Mouse (Mus musculus) neural tube, embryonic 11.5 days (tissue): Measurements from ENCODE around the gene Smn1. TPM values are rescaled to one million over a fixed set of nuclear protein-coding genes. Genes with fewer than 3 reads are reported as not detected.

ENCODE experiments used
- ATAC-seq: fragments of 200-750 bp; cut with Nextera tagmentation; 2 replicates; pipeline ENCODE4 v1.8.0; 2017; ENCODE audit warnings: moderate number of reproducible peaks, mild to moderate bottlenecking, moderate TSS enrichment, moderate library complexity; ENCODE audit not compliant: insufficient read depth, low FRiP score, low TSS enrichment
- DNase-seq: peaks from one replicate; pipeline ENCODE4 v3.0.0-alpha.2; 2015; ENCODE audit warnings: low spot score
- H3K27ac ChIP-seq: fragments of 300-500 bp; sonication (generic); 2 replicates; pipeline ENCODE4 v1.5.1; 2014; ENCODE audit warnings: low read depth, mild to moderate bottlenecking, low read length
- H3K27me3 ChIP-seq: fragments of 300-500 bp; sonication (generic); 2 replicates; pipeline ENCODE4 v1.6.1; 2014; ENCODE audit warnings: mild to moderate bottlenecking, low read length, mixed read lengths; ENCODE audit not compliant: control insufficient read depth, insufficient read depth
- H3K36me3 ChIP-seq: fragments of 300-500 bp; sonication (generic); 2 replicates; pipeline ENCODE4 v1.6.1; 2014; ENCODE audit warnings: mild to moderate bottlenecking, low read length, moderate library complexity, mixed read lengths; ENCODE audit not compliant: control insufficient read depth, insufficient read depth
- H3K4me1 ChIP-seq: fragments of 300-500 bp; sonication (generic); 2 replicates; pipeline ENCODE4 v1.6.1; 2014; ENCODE audit warnings: low read length, mixed read lengths; ENCODE audit not compliant: control insufficient read depth, insufficient read depth
- H3K4me2 ChIP-seq: fragments of 300-500 bp; sonication (generic); 2 replicates; pipeline ENCODE4 v1.6.1; 2014; ENCODE audit warnings: low read depth, mild to moderate bottlenecking, moderate library complexity
- H3K4me3 ChIP-seq: fragments of 300-500 bp; sonication (generic); 2 replicates; pipeline ENCODE4 v1.5.1; 2014; ENCODE audit warnings: low read depth, low read length
- H3K9ac ChIP-seq: fragments of 300-500 bp; sonication (generic); 2 replicates; pipeline ENCODE4 v1.6.1; 2014; ENCODE audit warnings: mild to moderate bottlenecking, low read length
- H3K9me3 ChIP-seq: fragments of 300-500 bp; sonication (generic); 2 replicates; pipeline ENCODE4 v1.6.1; 2016; ENCODE audit warnings: low read length; ENCODE audit not compliant: control insufficient read depth
- WGBS: fragments of 180-500 bp; shearing (Covaris S2); extraction: QIAGEN DNeasy Blood & Tissue Kit; methylation state at CpG from one replicate; pipeline ENCODE4 v1.1.7; 2014; 5-methylcytosine and 5-hydroxymethylcytosine counted together
- polyA plus RNA-seq: library from polyadenylated mRNA; unstranded; fragments of >200 nt; fragmentation: Nextera tagmentation; extraction: Ambion mirVana; gene quantifications from 2 replicates; pipeline ENCODE4 v1.2.1, GENCODE M21; 2014

The Smn1 gene
- 77.5 and 85.0 TPM in 2 replicates for polyA plus RNA-seq

DNA sequence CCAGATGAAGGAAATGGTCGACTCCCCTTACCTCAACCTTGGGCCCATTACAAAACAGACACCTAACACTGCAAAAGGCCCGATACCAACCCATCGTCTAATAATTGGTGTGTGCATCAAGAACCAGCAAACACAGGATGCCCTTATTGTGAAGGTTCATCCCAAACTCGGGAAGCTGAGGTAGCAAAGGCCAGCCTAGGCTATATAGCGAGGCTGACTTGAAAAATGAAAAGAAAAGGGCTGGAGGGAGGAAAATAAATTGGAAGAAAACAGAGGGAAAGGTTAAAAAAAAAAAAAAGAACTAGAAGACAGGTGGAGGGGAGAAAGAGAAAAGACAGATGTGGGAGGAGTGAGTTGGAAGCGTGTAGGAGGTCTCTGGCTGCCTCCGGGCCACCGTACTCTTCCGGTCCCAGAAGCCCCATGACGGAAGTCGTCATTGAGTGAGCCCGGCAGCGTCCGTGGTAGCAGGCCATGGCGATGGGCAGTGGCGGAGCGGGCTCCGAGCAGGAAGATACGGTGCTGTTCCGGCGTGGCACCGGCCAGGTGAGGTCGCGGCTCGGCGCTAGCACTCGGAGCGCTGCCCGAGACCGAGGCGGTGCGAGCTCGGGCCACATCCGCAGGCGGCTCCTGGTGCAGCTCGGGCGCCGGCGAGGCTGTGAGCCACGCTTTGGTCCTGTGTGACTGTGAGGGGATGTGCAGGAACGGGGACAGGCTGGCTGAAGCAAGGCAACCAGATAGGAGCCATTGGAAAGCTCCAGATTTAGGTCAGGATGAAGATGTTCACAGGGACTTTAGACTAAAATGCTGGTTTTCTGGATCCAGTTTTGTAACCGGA, at the start of gene Smn1:
Gene Smn1, plus strand, starts transcription at position 430 of the 835 bp plus-strand sequence.
- Histone ChIP-seq H3K9ac (peak within 1 kb of the TSS; percentile 87), H3K27ac (0 out of 2 replicates have a peak within 1 kb of the TSS, but pooled peaks have one; percentile 17), H3K4me1 (peaks cover 5% of the 10 kb centered on the region; the same call in 1 of the 2 replicates), H3K4me3 (peak within 1 kb of the TSS; percentile 98), H3K9me3 (no peaks in the 10 kb centered on the region), H3K27me3 (no peaks in the 10 kb centered on the region), H3K4me2 (peak within 1 kb of the TSS; percentile 84), H3K36me3 (no peaks in the 10 kb centered on the region)
- ATAC-seq (peak; percentile 99), DNase-seq (peak; percentile 91)
- WGBS: 4% methylated on average over 42 of the region's 42 CpGs

DNA sequence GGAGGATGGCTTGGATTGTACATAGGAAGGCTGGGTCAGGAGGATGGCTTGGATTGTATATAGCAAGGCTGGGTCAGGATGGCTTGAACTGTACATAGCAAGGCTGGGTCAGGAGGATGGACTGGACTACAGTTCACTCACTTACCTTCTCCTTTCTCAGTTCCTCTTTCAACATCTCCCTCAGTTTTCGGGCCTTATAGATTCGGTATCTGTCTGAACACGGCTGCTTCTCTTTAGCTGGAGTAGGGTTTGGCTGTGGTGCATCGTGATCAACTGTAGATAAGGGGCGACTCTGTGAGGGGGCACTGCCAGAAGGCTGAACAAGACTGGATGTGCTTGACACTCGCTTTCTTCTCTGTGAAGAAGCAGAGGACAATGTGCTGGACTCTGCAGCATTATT, 25.8 kb upstream of the Smn1 start:
- Histone ChIP-seq H3K4me3 (no peak overlapping the region), H3K27me3 (no peaks in the 10 kb centered on the region), H3K9ac (no peak overlapping the region), H3K36me3 (peaks cover 6% of the 10 kb centered on the region), H3K4me1 (peaks cover 11% of the 10 kb centered on the region; the same call in 1 of the 2 replicates), H3K27ac (no peak overlapping the region), H3K9me3 (no peaks in the 10 kb centered on the region), H3K4me2 (no peak overlapping the region)
- no peak for DNase-seq
- 93% methylated on average over 6 of the region's 6 CpGs for WGBS
- no peak for ATAC-seq

DNA sequence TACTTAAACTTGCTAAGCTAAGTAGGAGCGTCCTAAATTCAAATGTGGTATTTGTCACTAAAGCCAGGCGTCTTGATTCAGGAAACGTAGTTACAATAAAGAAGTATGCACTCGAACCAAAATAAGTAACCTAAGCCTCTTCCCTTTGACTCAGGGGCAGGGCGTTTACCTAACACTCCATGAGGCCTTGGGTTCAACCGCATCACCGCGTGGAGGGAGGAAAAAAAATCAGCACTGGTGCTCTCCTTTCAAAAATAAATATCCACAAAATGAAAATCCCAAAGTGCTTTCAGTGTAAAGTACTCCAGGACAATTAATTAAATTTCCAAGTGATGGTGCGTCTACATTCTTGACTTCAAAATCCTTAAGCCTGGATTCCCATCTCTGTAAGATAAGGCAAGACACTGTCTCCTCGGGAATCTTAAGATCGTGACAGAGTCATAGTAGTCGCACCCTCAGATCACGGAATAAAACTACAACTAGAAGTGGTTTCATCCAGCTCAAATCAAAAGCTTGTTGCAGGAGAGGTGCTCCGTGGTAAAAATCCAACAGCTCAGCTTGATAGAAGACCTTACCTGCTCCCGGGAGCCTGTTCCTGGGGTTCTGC, 21.5 kb upstream of the Smn1 start:
- Histone ChIP-seq H3K4me3 (peak overlapping the region; percentile 90), H3K9ac (peak overlapping the region; percentile 81), H3K4me1 (peaks cover 11% of the 10 kb centered on the region; the same call in 1 of the 2 replicates), H3K36me3 (no peaks in the 10 kb centered on the region), H3K27ac (no peak overlapping the region), H3K27me3 (no peaks in the 10 kb centered on the region), H3K9me3 (no peaks in the 10 kb centered on the region), H3K4me2 (peak overlapping the region; percentile 63)
- DNase-seq (no peak), ATAC-seq (no peak)
- WGBS: 8% methylated on average over 15 of the region's 15 CpGs

GRCm38 (mm10) chr13:100103748-100104254, 20.9 kb upstream of the Smn1 start, which contains the start of gene Bdp1:
Bdp1 (minus strand) TSS chr13:100104070.
- peak within 1 kb of the TSS; percentile 65; the same call in 1 of the 2 replicates for H3K27ac ChIP-seq
- peak; percentile 69 for ATAC-seq
- H3K4me1 ChIP-seq: peaks cover 14% of the 10 kb centered on the region; the same call in 1 of the 2 replicates
- peak; percentile 96 for DNase-seq
- no peaks in the 10 kb centered on the region for H3K27me3 ChIP-seq
- H3K36me3 ChIP-seq: no peaks in the 10 kb centered on the region
- H3K9ac ChIP-seq: peak within 1 kb of the TSS; percentile 81
- H3K4me2 ChIP-seq: peak within 1 kb of the TSS; percentile 63
- under 1% methylated on average over 41 of the region's 44 CpGs for WGBS
- H3K4me3 ChIP-seq: peak within 1 kb of the TSS; percentile 90
- H3K9me3 ChIP-seq: no peaks in the 10 kb centered on the region

DNA sequence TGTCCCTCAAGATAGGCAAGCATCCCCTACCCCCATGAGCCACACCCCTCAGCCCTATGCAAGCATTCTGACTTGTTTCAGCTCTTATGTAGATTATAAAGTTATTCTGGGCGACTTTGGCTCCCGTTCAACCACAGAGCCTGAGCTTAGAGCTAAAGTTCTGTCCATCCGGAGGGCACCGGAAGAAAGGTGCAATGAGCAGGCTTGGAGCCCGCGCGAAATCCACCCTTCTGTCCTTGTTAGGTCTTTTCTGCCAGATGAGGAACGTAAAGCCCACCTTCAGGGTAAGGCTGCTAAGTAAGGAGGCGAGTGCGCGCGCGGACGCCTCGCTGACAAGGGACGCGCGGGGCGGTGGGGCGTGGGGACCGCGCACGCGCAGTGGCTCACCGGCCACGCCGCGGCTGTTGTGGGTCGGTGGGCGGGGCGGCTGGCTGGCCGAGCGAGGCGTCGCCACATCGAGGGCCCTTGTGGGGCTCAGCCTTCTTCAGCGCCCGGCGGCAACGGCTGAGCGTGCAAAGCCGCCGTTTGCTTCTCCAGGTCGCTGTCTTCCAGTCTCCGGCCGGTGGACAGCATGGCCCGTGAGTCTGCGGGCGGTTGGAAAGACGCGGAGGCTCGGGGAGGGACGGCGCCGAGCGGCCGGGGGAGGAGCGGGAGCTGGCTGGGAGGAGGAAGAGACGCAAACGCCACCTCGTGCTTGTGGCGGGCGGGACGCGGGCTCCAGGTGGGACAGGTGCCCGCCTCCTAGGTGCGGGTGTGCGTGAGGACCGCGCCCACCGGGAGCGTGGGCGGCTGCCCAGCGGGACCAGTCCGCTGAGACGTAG, 16.8 kb upstream of the Smn1 start, which contains the start of gene Serf1:
Gene Serf1, plus strand, starts transcription at position 361 of the 821 bp plus-strand sequence.
- Histone ChIP-seq H3K4me2 (peak within 1 kb of the TSS; percentile 90), H3K4me1 (peaks cover 6% of the 10 kb centered on the region; the same call in 1 of the 2 replicates), H3K9me3 (no peaks in the 10 kb centered on the region), H3K36me3 (no peaks in the 10 kb centered on the region; the same call in 1 of the 2 replicates), H3K9ac (peak within 1 kb of the TSS; percentile 82), H3K27me3 (no peaks in the 10 kb centered on the region), H3K27ac (no peak within 1 kb of the TSS), H3K4me3 (peak within 1 kb of the TSS; percentile 67)
- 1% methylated on average over 76 of the region's 76 CpGs for WGBS
- ATAC-seq: peak; percentile 65
- DNase-seq: peak; percentile 90

DNA sequence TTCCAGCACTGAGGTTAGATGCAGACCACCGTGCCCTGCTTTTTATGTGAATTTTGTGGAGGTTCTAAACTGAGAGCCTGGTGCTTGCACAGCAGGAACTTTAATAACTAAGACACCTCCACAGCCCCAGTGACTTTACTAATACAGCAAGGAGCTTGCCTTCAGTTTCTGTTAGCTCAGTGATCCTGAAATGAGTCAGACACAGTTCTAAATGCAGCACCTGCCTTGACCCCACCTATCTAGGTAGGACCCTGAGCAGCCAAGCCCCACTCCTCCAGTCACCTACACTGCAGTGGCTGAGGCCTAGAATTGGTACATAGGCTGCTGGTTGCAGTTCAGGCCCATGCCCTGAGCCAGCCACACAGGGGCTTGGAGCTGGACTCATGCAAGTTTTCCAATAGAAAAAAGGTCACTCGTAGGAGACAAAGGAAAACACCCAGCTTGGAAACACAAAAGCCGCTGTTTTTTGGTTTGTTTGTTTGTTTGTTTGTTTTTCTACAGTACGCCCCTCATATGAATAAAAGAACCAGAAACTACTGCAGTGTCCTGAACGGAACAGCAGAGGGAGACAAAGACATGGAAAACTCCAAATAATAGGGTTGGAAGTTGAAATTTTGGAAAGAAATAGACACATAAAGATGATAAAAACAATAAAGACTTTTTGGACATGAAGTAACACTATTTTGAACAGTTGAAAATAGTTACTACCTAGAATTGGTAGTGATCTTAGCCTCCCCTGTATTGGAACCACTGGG, 12.3 kb upstream of the Smn1 start:
- Histone ChIP-seq H3K27ac (no peak overlapping the region), H3K4me3 (no peak overlapping the region), H3K4me1 (0 out of 2 replicates have a peak, but pooled peaks cover 3% of the 10 kb centered on the region), H3K27me3 (no peaks in the 10 kb centered on the region), H3K9ac (no peak overlapping the region), H3K9me3 (no peaks in the 10 kb centered on the region), H3K4me2 (no peak overlapping the region), H3K36me3 (no peaks in the 10 kb centered on the region; the same call in 1 of the 2 replicates)
- 54% methylated on average over 5 of the region's 5 CpGs for WGBS
- ATAC-seq (no peak), DNase-seq (peak; percentile 14)

- H3K36me3 ChIP-seq: no peaks in the 10 kb centered on the region
- peak overlapping the region; percentile 87 for H3K9ac ChIP-seq
- H3K4me3 ChIP-seq: no peak overlapping the region
- DNase-seq: no peak
- H3K4me2 ChIP-seq: peak overlapping the region; percentile 38
- no peak for ATAC-seq
- no peaks in the 10 kb centered on the region for H3K9me3 ChIP-seq
- WGBS: 88% methylated on average over 3 of the region's 3 CpGs
- peaks cover 5% of the 10 kb centered on the region; the same call in 1 of the 2 replicates for H3K4me1 ChIP-seq
- no peaks in the 10 kb centered on the region for H3K27me3 ChIP-seq
- H3K27ac ChIP-seq: no peak overlapping the region
Observed at GRCm38 (mm10) chr13:100123970-100124369, 682 bp upstream of the Smn1 start.
